Mouse (Mus musculus) midbrain, embryonic 11.5 days (tissue): ENCODE data around the gene Dlgap4. TPM values are rescaled to one million over a fixed set of nuclear protein-coding genes. Genes with fewer than 3 reads are reported as not detected.

ENCODE experiments used
- ATAC-seq: fragments of 200-750 bp; cut with Nextera tagmentation; 2 replicates; pipeline ENCODE4 v1.8.0; 2017; ENCODE audit warnings: moderate TSS enrichment, moderate library complexity; ENCODE audit not compliant: low FRiP score
- DNase-seq: peaks from one replicate; pipeline ENCODE4 v3.0.0; 2015; ENCODE audit warnings: low spot score; ENCODE audit errors: missing footprints
- H3K27ac ChIP-seq: fragments of 300-500 bp; sonication (generic); 2 replicates; pipeline ENCODE4 v1.5.1; 2014; ENCODE audit warnings: low read depth, low read length
- H3K27me3 ChIP-seq: fragments of 300-500 bp; sonication (generic); 2 replicates; pipeline ENCODE4 v1.6.1; 2014; ENCODE audit warnings: mild to moderate bottlenecking, low read length, moderate library complexity, mixed read lengths; ENCODE audit not compliant: control insufficient read depth, insufficient read depth
- H3K36me3 ChIP-seq: fragments of 300-500 bp; sonication (generic); 2 replicates; pipeline ENCODE4 v1.6.1; 2014; ENCODE audit warnings: mild to moderate bottlenecking, low read length, moderate library complexity, mixed read lengths; ENCODE audit not compliant: control insufficient read depth, insufficient read depth
- H3K4me1 ChIP-seq: fragments of 300-500 bp; sonication (generic); 2 replicates; pipeline ENCODE4 v1.6.1; 2014; ENCODE audit warnings: low read length; ENCODE audit not compliant: control insufficient read depth, insufficient read depth
- H3K4me2 ChIP-seq: fragments of 300-500 bp; sonication (generic); 2 replicates; pipeline ENCODE4 v1.6.1; 2014; ENCODE audit warnings: mild to moderate bottlenecking, moderate library complexity
- H3K4me3 ChIP-seq: fragments of 300-500 bp; sonication (generic); 2 replicates; pipeline ENCODE4 v1.5.1; 2014; ENCODE audit warnings: low read depth, low read length
- H3K9ac ChIP-seq: fragments of 300-500 bp; sonication (generic); 2 replicates; pipeline ENCODE4 v1.6.1; 2014; ENCODE audit warnings: low read length
- H3K9me3 ChIP-seq: fragments of 300-500 bp; sonication (generic); 2 replicates; pipeline ENCODE4 v1.6.1; 2016; ENCODE audit warnings: low read length; ENCODE audit not compliant: control insufficient read depth
- WGBS: fragments of 180-500 bp; shearing (Covaris S2); extraction: QIAGEN DNeasy Blood & Tissue Kit; methylation state at CpG from one replicate; pipeline ENCODE4 v1.1.7; 2014; 5-methylcytosine and 5-hydroxymethylcytosine counted together
- polyA plus RNA-seq: library from polyadenylated mRNA; unstranded; fragments of >200 nt; fragmentation: Nextera tagmentation; extraction: Ambion mirVana; gene quantifications from 2 replicates; pipeline ENCODE4 v1.2.1, GENCODE M21; 2014

The Dlgap4 gene
- polyA plus RNA-seq, 1 experiment from 2014 or later = 127 TPM

DNA sequence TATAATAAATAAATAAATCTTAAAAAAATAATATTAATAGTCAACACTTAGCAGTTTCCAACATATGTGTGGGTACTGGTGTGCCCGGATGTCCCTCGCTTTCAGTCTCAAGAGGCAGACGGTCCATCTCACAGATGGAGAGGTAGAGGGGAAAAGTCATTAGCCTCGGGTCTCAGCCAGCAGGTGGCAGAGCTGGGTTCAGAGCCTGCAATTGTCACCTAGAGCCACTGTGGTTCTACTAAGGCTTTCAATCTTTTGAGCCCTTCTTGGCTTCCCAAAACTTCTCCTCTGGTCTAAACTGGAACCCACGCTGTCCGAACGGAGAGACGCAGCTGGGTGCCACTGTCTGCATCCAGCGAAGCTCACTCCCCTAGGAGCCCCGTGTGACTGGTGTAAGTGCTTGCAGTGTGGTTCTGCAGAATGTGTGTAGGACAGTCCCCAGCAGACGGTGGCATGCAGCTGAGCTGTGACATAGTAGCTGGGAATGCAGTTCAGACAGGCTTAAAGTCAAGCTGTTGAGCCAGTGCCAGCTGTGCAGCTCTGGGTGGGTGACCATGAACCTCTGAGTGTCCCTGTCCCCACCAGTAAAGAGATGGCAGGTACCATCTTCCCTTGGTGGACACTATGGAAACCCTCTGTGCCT, 29.2 kb upstream of the Dlgap4 start:
- Histone ChIP-seq H3K27me3 (no peaks in the 10 kb centered on the region), H3K4me3 (no peak overlapping the region), H3K27ac (no peak overlapping the region), H3K9me3 (no peaks in the 10 kb centered on the region), H3K9ac (no peak overlapping the region), H3K36me3 (no peaks in the 10 kb centered on the region), H3K4me1 (peaks cover 7% of the 10 kb centered on the region; the same call in 1 of the 2 replicates), H3K4me2 (no peak overlapping the region)
- DNase-seq (no peak), ATAC-seq (no peak)
- 64% methylated on average over 11 of the region's 11 CpGs for WGBS

DNA sequence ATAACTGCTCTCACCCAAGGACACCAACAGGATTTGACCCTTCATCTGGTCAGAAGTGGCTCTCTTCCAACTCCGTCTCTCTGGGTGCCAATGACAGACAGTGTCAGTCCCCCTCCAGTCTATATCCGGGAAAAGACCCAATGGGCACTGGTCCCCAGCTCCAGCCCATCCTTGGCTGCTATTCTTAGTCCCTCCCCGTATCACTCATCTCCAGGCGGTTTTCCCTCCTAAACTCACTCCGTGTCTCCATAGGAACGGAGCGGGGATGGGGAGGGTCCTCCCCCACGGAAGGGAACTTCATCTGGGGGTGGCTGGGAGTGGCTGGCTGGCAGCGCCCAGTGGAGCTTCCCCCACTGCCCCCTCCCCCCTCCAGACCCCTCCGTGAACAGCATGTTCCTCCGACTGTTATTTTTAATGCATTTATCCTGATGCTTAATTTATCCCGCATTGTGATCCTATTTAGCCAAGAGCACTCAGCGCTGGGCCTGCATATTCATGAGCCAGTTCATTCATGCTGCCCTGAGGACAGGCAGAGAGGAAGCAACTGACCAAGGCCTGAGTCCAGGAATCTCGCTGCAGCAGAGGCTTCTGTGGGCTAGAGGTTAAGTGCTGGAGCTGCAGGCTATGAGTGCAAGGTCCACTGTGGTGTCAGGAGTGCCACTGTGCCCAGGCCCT, 28.6 kb upstream of the Dlgap4 start:
- Histone ChIP-seq H3K9me3 (no peaks in the 10 kb centered on the region), H3K9ac (no peak overlapping the region), H3K36me3 (no peaks in the 10 kb centered on the region), H3K4me3 (no peak overlapping the region), H3K27me3 (no peaks in the 10 kb centered on the region), H3K4me2 (peak overlapping the region; percentile 23; the same call in 1 of the 2 replicates), H3K4me1 (peaks cover 7% of the 10 kb centered on the region; the same call in 1 of the 2 replicates), H3K27ac (no peak overlapping the region)
- WGBS = 34% methylated on average over 14 of the region's 14 CpGs
- ATAC-seq (peak; percentile 57; the same call in 1 of the 2 replicates), DNase-seq (no peak)

DNA sequence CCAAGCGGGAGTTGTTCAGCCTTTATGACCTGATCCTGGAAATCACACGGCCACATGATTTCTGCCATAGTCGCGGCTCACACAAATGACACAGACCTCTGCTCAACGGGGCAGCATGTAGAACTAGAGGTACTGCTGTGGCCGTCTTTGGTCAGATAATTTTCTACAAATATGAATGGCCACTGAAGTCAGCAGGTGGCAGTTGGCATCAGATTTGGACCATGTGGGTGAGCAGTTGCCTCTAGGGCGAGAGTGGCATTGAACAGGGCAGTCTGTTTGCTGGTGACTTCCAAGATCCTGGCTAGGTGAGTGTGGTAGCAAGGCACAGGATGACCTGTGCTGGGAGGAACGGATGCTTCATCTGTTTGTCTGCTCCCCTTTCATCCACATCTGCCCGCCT, 24.0 kb upstream of the Dlgap4 start:
- Histone ChIP-seq H3K27me3 (no peaks in the 10 kb centered on the region), H3K9ac (no peak overlapping the region), H3K4me3 (no peak overlapping the region), H3K27ac (no peak overlapping the region), H3K36me3 (no peaks in the 10 kb centered on the region), H3K9me3 (no peaks in the 10 kb centered on the region), H3K4me2 (no peak overlapping the region), H3K4me1 (peaks cover 7% of the 10 kb centered on the region; the same call in 1 of the 2 replicates)
- ATAC-seq (no peak), DNase-seq (no peak)
- WGBS = 88% methylated on average over 9 of the region's 9 CpGs

DNA sequence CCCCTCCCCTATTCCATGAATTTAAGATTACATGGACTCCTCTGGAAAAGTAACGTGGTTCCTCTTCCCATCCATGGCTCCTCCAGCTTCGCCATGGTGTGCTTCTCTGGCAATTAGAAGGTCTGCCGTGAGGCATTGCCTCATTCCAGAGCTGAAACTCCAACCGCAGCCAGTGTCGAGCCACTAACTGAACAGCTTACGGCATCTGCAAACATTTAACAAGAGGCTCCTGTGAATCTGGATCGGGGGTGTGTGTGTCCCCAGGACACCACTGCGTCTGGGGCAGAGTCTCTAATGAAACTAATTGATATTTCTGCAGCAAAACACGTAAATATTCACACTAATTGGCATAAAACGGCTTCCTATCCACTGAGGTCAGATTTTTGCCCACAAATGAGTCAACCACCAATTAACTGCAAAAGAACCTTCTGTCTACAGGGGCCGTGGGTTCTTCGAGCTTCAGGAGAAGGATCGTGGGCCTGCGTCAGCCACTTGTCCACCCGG, 18.5 kb upstream of the Dlgap4 start:
- H3K9ac ChIP-seq = no peak overlapping the region
- whole genome bisulfite sequencing = 78% methylated on average over 15 of the region's 15 CpGs
- no peak for DNase-seq
- H3K4me2 ChIP-seq = no peak overlapping the region
- no peak for ATAC-seq
- H3K27ac ChIP-seq = no peak overlapping the region
- H3K36me3 ChIP-seq = no peaks in the 10 kb centered on the region
- no peaks in the 10 kb centered on the region for H3K9me3 ChIP-seq
- H3K27me3 ChIP-seq = no peaks in the 10 kb centered on the region
- H3K4me3 ChIP-seq = no peak overlapping the region
- no peaks in the 10 kb centered on the region for H3K4me1 ChIP-seq

DNA sequence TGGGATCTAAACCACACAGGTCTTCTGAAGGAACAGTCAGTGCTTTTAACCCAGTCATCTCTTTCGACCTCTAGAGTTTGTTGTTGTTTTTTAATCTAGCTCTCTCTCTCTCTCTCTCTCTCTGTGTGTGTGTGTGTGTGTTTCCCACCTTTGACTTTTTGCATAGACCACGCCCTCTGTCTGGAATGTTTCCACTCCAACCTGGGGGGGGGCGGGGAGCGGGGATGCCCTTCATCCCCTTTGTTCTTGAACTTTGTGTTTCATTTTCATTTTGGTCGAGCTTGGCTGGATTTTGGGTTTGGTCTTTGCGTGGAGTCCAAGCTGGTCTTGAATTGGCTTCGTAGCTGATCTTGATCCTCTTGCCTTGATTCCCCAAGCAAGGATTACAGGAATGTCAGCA, 10.9 kb upstream of the Dlgap4 start:
- no peak overlapping the region for H3K9ac ChIP-seq
- 79% methylated on average over 7 of the region's 7 CpGs for WGBS
- no peak overlapping the region for H3K4me2 ChIP-seq
- ATAC-seq = no peak
- no peaks in the 10 kb centered on the region for H3K9me3 ChIP-seq
- DNase-seq = no peak
- H3K27ac ChIP-seq = no peak overlapping the region
- H3K4me1 ChIP-seq = no peaks in the 10 kb centered on the region
- no peaks in the 10 kb centered on the region for H3K27me3 ChIP-seq
- H3K36me3 ChIP-seq = no peaks in the 10 kb centered on the region
- H3K4me3 ChIP-seq = no peak overlapping the region

DNA sequence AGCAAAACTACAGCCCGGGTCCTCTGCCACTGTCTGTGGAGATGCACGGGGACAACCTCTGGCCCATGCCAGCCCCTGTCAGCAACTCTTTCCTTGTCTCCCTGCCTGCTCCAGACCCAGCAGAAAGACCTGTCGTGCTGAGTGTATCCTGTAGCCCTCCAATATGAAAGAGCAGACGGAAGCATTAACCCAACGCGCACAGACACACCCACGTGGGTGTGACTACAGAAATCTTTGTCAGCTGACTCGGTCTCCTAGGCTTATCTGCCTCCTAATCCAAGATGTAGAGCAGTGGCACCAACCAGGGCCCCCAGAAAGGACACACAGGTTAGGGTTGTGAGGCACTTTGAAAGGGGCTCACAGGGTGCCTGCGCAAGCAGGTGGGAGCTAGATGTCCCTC, 9.8 kb upstream of the Dlgap4 start:
- 82% methylated on average over 9 of the region's 9 CpGs for WGBS
- no peaks in the 10 kb centered on the region for H3K4me1 ChIP-seq
- H3K9ac ChIP-seq = no peak overlapping the region
- no peaks in the 10 kb centered on the region for H3K36me3 ChIP-seq
- H3K9me3 ChIP-seq = no peaks in the 10 kb centered on the region
- H3K4me2 ChIP-seq = no peak overlapping the region
- ATAC-seq (no peak), DNase-seq (no peak)
- no peak overlapping the region for H3K4me3 ChIP-seq
- no peak overlapping the region for H3K27ac ChIP-seq
- no peaks in the 10 kb centered on the region for H3K27me3 ChIP-seq

DNA sequence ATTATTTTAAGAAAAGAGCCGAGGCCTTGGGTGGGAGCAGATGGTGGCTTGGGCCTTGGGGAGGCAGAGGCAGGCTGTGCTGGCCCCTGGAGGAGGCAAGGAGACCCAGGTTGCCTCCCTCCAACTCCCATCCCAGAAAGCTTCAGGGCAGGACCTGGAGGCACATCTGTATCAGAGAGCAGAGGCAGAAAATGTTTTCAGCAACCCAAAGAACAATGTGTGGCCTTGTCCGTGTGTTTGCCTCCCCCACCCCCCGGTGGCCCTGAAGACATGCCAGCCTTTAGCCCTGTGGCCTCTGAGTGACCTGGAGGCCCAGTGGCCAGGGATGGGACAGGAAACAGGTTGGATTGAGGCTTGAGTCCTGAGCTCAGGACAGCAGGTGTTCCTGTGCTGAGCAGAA, 8.4 kb upstream of the Dlgap4 start:
- Histone ChIP-seq H3K9ac (no peak overlapping the region), H3K27me3 (no peaks in the 10 kb centered on the region), H3K9me3 (no peaks in the 10 kb centered on the region), H3K4me3 (no peak overlapping the region), H3K36me3 (no peaks in the 10 kb centered on the region), H3K4me2 (no peak overlapping the region), H3K4me1 (no peaks in the 10 kb centered on the region), H3K27ac (no peak overlapping the region)
- WGBS = 70% methylated on average over 3 of the region's 3 CpGs
- ATAC-seq (no peak), DNase-seq (no peak)

DNA sequence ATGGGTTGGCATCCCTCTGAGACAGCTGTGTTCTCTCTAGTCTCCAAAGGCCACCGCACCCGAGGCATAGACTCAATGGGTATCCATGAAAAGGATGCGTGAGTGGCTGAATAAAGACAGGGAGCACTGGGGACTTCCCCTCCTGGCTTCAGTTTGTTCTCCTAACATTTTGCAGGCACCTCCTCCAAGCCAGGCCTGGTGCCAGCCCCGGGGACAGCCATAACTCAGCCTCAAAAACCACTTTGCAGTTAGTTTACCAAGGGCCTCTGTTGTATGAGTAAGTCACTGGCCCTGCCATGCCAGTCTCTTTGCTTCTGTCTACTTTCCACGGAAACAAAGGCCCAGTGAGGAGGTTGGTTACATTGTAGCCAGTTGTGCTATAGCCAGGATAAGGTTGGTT, 7.5 kb upstream of the Dlgap4 start:
- DNase-seq (no peak), ATAC-seq (no peak)
- no peaks in the 10 kb centered on the region for H3K27me3 ChIP-seq
- H3K36me3 ChIP-seq = no peaks in the 10 kb centered on the region
- no peak overlapping the region for H3K9ac ChIP-seq
- no peaks in the 10 kb centered on the region for H3K4me1 ChIP-seq
- H3K4me3 ChIP-seq = no peak overlapping the region
- no peaks in the 10 kb centered on the region for H3K9me3 ChIP-seq
- no peak overlapping the region for H3K4me2 ChIP-seq
- no peak overlapping the region for H3K27ac ChIP-seq
- 79% methylated on average over 5 of the region's 5 CpGs for WGBS

DNA sequence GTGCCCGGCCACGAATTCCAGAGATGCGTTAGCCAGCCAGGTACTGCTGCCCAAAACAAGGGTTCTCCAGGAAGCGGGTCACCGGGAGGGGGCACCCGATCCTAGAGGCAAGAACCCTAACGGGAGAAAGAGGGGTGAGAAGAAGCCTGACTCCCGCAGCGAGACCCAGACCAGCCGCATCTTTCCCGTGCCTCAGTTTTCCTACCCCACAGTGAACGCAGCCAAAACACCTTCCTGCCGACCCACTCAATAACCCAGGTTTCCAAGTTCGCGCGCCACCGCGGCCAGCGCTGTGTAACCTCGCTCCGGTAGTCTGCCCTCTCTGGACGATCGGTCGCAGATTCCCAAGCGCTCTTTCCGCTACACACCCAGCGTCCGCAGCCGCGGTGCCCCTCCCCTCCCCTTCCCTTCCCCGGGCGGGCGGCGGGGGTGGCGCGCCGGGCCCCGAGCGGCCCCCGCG, 394 bp upstream of the Dlgap4 start:
- Histone ChIP-seq H3K27ac (no peak overlapping the region), H3K36me3 (no peaks in the 10 kb centered on the region), H3K9ac (peak overlapping the region; percentile 77), H3K4me3 (peak overlapping the region; percentile 69), H3K4me1 (peaks cover 12% of the 10 kb centered on the region), H3K9me3 (no peaks in the 10 kb centered on the region), H3K27me3 (peaks cover 29% of the 10 kb centered on the region), H3K4me2 (peak overlapping the region; percentile 95)
- WGBS = under 1% methylated on average over 41 of the region's 41 CpGs
- DNase-seq = peak; percentile 96
- peak; percentile 60 for ATAC-seq
